Mouse (Mus musculus) CD4-positive helper T cell, adult 2 months (primary cell): Measurements from ENCODE around the gene Bnc1.

Experiments used
- DNase-seq: peaks from one replicate; pipeline ENCODE4 v3.0.0-alpha.2; 2012; ENCODE audit warnings: low read depth, missing footprints, low spot score

Gene Bnc1

GRCm38 (mm10) chr7:81974616-81975015, 17.5 kb downstream of the Bnc1 start:
- DNase-seq: no peak

DNA sequence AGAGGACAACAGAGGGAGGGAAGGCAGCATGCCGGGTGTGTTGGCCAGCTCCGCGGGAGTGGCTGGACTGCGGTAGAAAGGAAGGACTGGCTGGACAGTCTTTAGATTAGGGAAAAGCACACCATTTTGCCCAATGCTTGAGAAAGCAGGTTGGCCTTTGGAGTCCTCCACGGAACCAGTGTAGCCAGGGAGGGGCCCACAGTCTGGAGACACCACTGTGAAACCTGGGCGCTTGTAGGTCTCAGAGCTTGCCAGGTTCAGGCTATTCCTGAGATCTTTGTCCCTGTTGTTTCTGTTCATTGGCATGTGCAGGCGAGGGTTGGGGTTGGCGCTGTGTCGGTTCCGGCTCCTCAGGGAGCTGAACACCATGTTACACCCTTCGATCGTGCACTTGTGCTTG, 18.2 kb downstream of the Bnc1 start:
- DNase-seq: no peak

- DNase-seq: no peak
Measured at GRCm38 (mm10) chr7:81973339-81973738, 18.8 kb downstream of the Bnc1 start.

DNA sequence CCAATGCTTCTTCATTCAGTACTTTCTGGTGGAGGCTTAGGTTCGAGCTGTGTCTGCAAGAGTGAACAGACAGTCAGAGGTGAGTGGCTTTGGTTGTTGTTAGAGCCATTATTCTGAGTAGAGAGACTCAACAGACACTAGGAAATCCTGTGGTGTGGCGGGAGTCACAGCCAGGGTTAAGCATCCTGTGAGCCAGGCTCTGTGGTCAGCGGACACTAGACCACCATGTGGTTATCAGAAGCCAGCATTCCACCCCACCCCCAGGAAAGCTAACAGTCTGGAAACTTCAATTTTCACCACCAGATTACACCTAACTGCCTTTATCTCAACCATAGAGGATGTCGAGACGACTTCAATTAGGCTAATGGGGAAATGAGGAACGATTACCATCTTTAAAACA, 23.1 kb downstream of the Bnc1 start:
- no peak for DNase-seq

DNA sequence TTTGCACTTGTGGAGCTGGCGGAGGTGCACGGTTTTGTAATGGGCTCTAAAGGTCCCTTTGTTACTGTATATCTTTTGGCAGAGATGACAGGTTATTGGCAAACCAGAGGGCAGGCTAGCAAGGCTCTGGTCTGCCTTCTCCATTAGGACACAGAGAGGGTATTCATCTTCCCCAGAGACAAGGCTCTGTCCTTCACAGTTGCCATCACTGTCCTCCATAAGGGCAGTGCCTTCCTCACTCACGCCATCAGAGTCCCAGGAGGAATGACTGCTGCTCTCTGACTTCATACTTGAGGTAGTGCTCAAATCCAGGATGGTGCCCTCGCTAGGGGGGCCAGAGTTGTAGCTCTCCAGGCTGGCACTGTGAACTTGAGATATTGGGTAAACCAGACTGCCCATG, 23.6 kb downstream of the Bnc1 start:
- DNase-seq: no peak

DNA sequence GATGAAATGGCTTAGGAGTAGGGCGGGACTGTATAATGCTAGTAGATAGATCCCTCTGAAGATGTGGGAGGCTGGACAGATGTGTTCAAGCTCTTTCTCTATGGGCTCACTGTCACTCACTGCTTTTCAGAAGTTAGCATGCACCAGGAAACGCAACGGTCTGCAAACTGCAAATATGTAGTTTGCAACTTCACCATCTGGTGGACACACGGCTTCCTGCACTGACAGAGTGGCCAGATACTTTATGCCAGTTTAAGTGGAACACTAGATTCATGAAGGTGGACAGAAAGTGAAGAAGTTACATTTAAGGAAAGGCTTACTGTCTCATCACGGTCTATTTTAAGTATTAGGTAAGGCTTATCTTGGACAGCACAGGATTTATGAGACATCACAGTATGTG, 25.9 kb downstream of the Bnc1 start:
- DNase-seq: no peak

GRCm38 (mm10) chr7:81959704-81960103, 32.4 kb downstream of the Bnc1 start:
- DNase-seq: peak; percentile 29

DNA sequence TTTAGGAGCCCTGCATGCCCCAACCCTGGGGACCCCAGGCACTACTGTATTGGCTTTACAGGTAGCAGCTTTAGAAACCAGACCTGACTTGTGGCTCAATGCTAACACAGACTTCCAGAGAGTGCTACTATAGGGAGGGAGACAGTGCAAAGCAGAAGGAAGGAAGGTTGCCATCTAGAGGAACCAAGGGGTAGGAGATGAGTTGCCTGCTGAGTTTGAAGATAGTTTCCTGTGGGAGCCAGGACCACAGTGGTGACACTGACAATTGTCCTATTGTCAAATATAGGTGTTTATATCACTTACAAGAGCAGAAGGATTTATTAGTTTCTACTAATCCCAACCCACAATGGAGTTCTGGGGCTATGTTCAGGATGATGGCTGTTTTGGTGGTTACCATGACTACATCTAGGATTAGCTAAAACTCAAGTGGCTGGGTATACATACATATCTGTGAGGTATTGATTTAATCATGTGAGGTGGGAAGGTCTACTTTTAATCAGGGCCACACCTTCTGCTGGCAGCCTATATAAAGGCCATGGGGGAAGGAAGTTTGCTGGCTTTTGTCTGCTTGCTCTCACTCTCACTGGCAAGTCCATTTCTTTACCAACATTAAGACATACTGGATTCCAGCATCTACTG, 37.8 kb downstream of the Bnc1 start:
- peak; percentile 41 for DNase-seq

DNA sequence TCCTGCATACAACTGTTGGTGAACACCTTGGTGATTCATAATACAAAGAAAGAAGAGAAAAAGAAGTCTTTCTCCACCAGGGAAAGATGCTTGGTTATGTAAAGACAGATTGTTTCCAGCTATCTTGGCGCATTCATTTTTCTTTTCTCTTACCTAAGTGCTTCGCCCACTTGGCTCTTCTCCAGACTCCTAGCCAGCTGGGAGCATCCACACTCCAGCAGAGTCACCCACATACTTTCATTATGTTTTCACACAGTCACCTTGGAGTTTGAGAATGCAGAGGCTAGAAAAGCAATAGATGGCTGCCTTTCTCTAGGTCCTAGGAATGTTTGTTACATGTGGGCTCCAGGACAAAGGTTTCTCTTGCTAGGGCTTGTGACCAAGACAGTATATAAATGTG, 41.6 kb downstream of the Bnc1 start:
- DNase-seq: no peak

DNA sequence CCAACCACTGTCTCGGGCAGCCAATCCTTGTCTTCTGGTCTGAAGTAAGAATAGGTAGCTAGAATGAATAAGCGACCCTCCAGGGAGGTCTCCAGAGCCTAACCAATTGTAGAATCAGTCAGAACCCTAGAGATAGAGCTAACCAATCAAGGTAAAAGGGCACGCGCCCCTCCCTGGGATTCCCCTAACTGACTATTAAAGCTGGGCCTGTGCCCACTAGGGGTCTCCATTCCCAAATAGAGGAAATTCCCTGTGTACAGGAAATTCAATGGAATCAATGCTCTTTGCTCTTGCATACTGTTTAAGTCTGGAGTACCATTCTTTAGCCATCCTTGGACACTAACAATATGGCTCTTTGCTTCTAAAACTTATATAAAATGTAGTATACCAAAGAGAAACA, 46.7 kb downstream of the Bnc1 start:
- no peak for DNase-seq

DNA sequence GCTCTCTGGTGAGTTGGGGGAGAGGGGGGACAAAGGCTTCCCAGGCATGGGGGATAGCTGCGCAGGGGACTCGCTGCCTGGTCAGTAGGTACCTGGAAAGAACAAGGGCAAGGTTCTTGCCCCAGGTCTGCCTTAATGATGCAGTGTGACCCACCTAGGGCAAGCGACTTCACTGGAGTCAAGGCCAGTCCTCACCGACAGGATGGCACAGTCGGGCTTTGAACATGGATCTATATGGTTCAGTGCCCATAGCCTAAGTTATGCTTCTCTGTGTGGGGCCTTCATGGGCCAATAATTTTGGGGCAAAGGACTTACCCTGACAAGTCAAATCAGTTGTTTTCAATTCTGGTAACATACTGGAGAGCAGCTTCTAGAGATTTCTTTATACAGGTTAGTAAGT, 57.3 kb downstream of the Bnc1 start:
- no peak for DNase-seq

- peak; percentile 61 for DNase-seq
Measured at GRCm38 (mm10) chr7:81934267-81934745, 57.8 kb downstream of the Bnc1 start, which contains the start of gene Hdgfl3. Gene Hdgfl3 (minus strand): TSS chr7:81934473.

DNA sequence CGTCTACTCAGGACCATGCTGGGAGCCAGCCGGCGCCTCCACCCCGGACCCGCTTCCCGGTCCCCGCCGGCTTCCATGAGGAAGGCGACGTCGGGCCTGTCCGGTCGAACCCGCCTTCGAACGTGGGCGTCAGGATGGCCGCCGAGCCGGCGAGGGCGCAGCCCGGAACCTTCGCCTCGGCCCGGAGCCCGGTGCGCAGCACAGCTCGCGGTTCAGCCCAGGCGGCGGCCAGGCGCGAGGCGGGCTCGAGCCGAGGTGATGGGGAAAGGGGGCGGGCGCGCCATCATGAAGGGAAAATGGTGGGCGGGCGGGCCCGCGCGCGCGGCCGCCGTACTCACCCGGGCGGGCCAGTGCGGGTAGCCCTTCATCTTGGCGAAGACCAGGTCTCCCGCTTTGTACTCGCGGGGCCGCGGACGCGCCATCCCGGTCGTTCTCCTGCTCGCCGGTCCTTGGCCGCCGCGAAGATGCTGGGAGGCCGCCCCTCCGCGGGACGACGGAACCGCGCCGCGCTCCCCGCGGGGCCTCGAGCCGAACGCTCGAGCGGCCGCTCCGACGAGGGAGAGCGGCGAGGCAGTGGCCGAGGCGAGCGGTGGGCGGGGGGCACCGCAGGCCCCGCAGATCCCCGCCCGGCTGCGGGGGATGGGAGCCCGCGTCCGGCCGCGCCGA, 58.4 kb downstream of the Bnc1 start:
- peak; percentile 71 for DNase-seq

DNA sequence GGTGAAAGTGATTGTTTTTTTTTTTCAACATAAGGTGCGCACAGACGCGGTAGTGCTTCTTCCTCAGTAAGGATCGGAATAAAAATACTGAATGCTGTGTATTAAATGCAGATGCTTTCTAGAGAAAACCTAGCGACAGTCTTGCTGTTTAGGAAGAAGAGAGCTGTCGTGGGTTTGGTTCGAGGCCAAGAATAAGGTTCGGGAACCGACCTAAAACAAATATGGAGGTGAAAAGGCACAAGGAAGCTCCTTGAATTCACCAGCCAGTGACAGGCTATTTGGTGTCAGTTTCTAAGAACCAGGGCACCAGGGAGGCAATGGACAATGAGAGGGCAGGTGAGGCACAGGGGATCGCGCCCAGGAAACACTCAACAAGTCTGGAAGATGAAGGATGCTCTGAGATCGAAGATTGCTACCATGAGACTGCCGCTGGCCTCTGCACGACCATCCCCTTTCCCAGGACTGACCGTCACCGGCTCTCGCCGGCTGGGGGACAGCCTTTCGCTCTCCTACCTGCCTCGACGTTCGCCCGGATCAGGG, 59.0 kb downstream of the Bnc1 start:
- peak; percentile 20 for DNase-seq

DNA sequence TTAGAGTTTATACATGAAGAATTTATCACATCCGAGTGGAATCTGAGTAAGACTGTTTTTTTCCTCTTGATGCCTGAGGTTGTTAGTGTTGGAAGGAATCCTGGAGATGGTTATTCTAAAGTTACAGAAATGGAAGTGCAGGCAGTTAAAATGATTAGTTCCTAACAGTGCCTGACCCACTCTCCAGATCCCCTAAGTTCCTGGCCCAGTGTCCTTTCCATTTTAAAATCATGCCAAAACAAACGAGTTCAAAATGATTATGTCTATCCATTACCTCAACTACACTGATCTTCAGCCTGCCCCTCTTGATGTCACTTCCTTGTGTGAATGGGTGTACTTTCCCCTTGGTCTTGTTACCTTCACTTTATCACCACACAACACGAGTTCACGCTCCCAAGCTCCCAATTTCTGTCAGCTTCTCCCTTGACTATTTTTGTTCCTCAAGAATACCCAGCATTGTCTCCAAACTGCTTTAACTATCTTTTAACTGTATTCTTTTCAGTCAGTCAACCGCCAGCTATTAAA, 59.5 kb downstream of the Bnc1 start:
- peak; percentile 53 for DNase-seq

DNA sequence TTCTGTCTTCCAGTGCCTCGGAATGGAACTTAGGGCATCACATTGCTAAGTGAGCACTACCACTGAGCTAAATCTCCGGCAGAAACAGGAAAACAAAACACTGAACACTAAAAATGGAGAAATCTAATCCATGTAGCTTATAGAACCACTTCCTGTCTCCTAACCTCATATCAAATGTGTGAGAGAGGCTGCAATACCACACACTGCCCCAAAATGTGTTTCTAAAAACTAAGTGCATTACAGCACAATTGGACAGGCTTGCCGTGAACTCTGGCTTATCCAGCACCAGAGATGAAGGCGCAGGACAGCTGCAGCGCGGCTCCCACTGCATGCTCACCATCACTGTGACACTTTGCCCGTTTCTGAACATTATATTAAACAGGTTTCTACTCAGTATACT, 63.1 kb downstream of the Bnc1 start:
- peak; percentile 33 for DNase-seq

- DNase-seq: peak; percentile 14
Measured at GRCm38 (mm10) chr7:81921379-81921952, 70.6 kb downstream of the Bnc1 start.

DNA sequence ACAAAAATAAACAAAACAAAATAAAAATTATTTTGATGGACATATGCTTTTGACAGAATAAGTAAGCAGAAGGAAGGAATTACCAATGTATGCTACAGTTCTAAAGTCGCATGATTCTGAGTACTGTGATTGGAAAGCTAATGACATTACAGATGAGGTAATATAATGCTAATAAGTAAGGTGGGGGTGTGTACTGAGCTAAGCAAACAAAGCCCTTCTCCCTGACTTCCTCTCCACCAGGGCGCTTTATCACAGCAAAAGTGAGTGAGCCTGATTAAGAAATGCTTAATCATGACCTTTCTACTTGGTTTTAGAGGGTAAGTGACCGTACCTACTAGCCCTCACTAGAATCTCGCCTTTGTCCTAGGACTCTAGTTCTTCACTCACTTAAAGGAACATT, 71.8 kb downstream of the Bnc1 start:
- DNase-seq: no peak

DNA sequence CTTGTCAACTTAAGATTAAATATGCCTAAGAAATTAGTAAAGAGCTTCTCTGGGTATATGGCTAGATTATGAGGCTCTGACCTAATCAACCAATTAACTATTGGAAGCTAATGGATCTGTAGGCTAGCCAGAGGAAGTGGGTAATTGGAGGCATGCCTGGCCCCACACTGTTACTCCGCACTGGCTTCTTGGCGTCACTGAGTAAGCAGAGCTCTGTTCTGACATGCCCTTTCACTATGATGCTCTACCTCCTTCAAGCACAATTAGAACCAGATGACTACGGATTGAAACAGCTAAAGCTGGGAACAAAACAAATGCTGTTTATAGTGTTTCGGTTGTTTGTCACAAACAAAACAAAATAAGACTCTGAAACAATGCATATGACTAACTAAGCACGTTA, 73.8 kb downstream of the Bnc1 start:
- DNase-seq: no peak
